Mouse (Mus musculus) spleen, adult 2 months (tissue): ENCODE measurements at regions not wholly inside any gene's neighbourhood (a gene's known extent, or its start where the extent isn't known, plus 50 kb on each side); places are given as distances from the start of the nearest gene placed in this dataset.

Experiments used
- CTCF ChIP-seq: fragments of 200-500 bp; IDR thresholded peaks from 2 replicates; pipeline ENCODE4 v1.5.1; 2011; ENCODE audit warnings: mild to moderate bottlenecking, inconsistent platforms; ENCODE audit not compliant: insufficient read depth, insufficient read length, insufficient replicate concordance; ENCODE audit errors: extremely low read depth
- POLR2A ChIP-seq: fragments of 200-500 bp; IDR thresholded peaks from 2 replicates; pipeline ENCODE4 v1.6.1; 2011; ENCODE audit warnings: low read depth, low read length, inconsistent platforms

DNA sequence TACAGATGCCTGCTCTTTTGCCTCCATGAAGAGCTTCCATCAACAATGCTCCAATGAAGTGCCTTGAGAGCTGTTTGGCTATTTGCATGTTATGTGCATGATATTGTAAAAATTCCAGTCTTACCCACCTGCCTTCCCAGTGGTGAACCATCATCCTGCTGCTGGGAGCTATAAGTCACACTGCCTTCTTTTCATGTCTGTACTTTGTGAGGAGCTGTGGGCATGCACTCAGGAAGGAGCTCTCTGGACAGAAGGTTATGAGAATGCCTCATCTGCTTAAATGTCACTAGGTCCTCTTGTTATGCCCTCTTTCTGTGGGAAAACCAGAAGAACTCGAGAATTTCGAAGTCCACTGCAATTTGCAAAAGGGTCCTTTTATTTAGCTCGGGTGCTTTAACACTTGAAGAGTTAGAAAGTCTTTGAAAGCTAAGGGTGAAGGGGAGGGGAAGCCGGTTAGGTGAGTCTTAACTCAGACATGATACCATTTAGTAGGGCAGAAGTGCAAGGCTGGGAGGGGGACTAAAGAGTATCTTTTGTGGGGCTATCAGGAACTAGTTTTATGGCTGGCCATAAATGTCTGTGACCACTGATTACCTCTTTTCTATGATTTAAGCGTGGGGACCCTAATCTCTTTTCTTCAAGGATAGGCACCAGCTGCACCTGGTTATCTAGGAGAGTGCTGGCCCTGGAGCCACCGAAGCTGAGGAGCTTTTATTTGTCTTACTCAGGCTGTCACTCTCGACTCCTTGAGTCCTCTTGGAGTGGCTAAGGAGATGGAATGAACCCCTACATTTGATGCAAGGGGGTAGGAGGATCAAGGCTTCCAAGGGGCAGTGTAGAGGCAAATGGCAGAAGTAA is 144.8 kb downstream of the Csl start:
- TF ChIP-seq CTCF: no peak
- TF ChIP-seq POLR2A: no peak
